Mouse (Mus musculus): ENCODE data around the gene Shisa8. TPM values are rescaled to one million over a fixed set of nuclear protein-coding genes. Genes with fewer than 3 reads are reported as not detected.
"Not testable (repeated sequence)": the region's sequence is repeated elsewhere in the genome, so short reads cannot be mapped to it uniquely, and the experiment has no call there.

The Shisa8 gene
- 65.4 and 69.9 TPM in 2 replicates for polyA plus RNA-seq (2012; rRNA removed)

DNA sequence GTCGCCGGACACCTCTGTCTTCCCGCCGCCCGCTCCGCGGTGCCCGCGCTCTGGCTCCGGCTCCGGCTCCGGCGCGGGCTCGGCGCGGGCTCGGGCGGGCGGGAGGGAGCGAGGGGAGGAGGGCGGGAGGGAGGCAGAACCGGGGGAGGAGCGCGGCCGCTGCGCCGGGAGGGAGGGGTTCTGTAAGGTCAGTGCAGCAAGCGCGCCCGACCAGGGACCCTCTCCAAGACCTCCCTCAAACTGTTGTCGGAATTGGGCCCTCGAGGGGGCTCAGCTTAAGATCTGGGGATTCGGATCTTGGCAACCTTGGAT lies at the start of gene Shisa8:
Gene Shisa8 (minus strand): TSS at position 64 of the 312 bp plus-strand sequence.
- Histone ChIP-seq H3K27me3 (ENCODE audit: control insufficient read depth, insufficient read depth, low read length) (no peaks in the 10 kb centered on the region), H3K27ac (ENCODE audit: insufficient read depth, low read length) (peak within 1 kb of the TSS; percentile 89), H3K4me3 (replicated peaks; ENCODE audit: insufficient read depth, low read depth, low read length) (peak within 1 kb of the TSS; percentile 92), H3K4me1 (ENCODE audit: control insufficient read depth, insufficient read depth, low read length) (peaks cover 42% of the 10 kb centered on the region)
- WGBS: under 1% methylated on average over 25 of the region's 34 CpGs
- TF ChIP-seq CTCF (IDR thresholded peaks at IDR 0.05; ENCODE audit: borderline replicate concordance, insufficient read depth, low read depth, low read length) (no peak), POLR2A (IDR thresholded peaks at IDR 0.05; ENCODE audit: borderline replicate concordance, insufficient read depth, low read length) (no peak)
- peak; percentile 73 to 76 for DNase-seq

DNA sequence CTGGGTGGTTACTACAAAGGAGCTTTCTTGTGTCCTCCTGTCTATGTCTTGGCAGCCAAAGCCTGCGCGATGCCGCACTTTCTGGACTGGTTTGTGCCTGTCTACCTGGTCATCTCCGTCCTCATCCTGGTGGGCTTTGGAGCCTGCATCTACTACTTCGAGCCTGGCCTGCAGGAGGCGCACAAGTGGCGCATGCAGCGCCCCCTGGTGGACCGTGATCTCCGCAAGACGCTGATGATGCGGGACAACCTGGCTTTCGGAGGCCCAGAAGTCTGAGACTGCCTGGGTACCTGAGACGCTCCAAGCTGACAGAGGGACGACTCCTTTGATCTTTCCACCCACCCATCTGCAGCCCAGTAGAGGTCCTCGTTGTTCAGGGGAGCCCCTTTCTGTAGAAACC lies 46.9 kb upstream of the Shisa8 start:
- Histone ChIP-seq H3K4me1 (ENCODE audit: control insufficient read depth, insufficient read depth, low read length) (0 out of 2 replicates have a peak, but pooled peaks cover 11% of the 10 kb centered on the region), H3K4me3 (replicated peaks; ENCODE audit: insufficient read depth, low read depth, low read length) (no peak overlapping the region), H3K27ac (ENCODE audit: insufficient read depth, low read length) (no peak overlapping the region), H3K27me3 (ENCODE audit: control insufficient read depth, insufficient read depth, low read length) (no peaks in the 10 kb centered on the region)
- WGBS: 16% methylated on average over 16 of the region's 16 CpGs
- TF ChIP-seq POLR2A (IDR thresholded peaks at IDR 0.05; ENCODE audit: borderline replicate concordance, insufficient read depth, low read length): no peak
- peak; percentile 96 for TF ChIP-seq CTCF (IDR thresholded peaks at IDR 0.05; ENCODE audit: borderline replicate concordance, insufficient read depth, low read depth, low read length)
- peak; percentile 58 to 73 for DNase-seq

DNA sequence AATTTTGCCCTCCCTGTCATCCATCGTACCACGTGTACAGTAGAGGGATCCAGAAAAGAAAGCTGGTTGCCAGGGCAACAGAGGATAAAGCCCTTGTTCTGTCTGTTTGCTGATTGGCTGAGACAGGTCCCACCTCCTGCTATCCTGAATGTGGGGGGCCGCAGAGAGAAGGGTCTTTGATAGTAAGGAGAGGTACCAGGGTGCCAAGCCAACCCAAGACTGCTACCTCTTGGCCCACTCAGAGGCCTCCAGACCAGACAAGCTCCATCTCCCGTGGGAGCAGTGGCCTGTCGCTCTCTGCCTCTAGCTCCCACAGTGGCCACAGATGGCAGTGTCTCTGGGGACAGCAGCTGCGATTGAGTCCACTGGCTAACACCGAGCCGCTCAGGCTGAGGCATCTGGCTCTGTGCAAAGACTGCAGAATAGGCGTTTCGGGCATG lies 43.3 kb upstream of the Shisa8 start:
- peak; percentile 77 to 85 for DNase-seq
- H3K27ac ChIP-seq (ENCODE audit: insufficient read depth, low read length): peak overlapping the region; percentile 38; the same call in 1 of the 2 replicates
- 0 out of 2 replicates have a peak, but pooled peaks cover 11% of the 10 kb centered on the region for H3K4me1 ChIP-seq (ENCODE audit: control insufficient read depth, insufficient read depth, low read length)
- H3K27me3 ChIP-seq (ENCODE audit: control insufficient read depth, insufficient read depth, low read length): no peaks in the 10 kb centered on the region
- WGBS: 12% methylated on average over 10 of the region's 10 CpGs
- peak overlapping the region; percentile 58 for H3K4me3 ChIP-seq (replicated peaks; ENCODE audit: insufficient read depth, low read depth, low read length)
- TF ChIP-seq POLR2A (IDR thresholded peaks at IDR 0.05; ENCODE audit: borderline replicate concordance, insufficient read depth, low read length): no peak
- TF ChIP-seq CTCF (IDR thresholded peaks at IDR 0.05; ENCODE audit: borderline replicate concordance, insufficient read depth, low read depth, low read length): no peak; the same call in 1 of the 2 replicates

DNA sequence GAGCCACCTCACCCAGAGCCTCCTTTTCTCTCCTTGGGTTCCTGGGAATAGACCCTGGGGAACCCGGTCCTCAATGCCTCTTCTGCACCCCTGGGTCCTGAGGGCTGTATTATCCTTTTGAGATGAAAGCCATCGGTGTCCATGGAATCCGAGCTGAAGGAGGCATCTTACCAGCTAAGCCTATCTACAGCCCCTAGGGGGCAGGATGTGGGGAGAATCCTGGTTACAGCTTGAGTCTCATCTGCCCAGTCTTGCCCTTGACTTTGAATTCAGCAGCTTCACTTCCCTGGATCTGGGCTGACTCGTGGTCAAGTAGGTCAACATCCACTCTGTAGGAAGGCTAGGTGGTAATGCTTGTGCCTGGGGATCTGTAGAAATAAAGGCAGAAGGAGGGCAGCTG lies 42.6 kb upstream of the Shisa8 start:
- WGBS: 35% methylated on average over 4 of the region's 4 CpGs
- no peak overlapping the region for H3K4me3 ChIP-seq (replicated peaks; ENCODE audit: insufficient read depth, low read depth, low read length)
- DNase-seq: peak in 1 of 2 experiments; percentile 35

DNA sequence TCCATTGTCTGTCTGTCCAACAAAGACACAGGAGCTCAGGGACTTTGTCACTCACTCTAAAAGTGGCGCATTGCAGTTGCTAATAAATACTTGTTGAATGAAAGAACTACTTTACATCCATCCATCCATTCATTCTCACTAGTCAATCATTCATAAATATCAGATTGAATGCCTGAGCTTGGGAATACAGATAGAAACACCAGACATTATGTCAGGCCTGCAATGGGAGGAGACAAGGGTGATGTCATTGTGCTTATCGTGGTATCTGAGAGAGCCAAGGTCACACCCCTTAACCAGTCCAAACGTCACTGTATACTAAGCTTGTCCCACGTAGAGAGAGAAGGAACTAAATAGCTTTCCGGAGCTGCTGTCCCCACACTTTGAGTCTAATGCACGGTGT lies 39.5 kb upstream of the Shisa8 start, which contains the start of gene 1500009C09Rik:
Gene 1500009C09Rik (plus strand): TSS at position 301 of the 400 bp plus-strand sequence.
- Histone ChIP-seq H3K27ac (ENCODE audit: insufficient read depth, low read length) (no peak within 1 kb of the TSS), H3K4me3 (replicated peaks; ENCODE audit: insufficient read depth, low read depth, low read length) (no peak within 1 kb of the TSS), H3K27me3 (ENCODE audit: control insufficient read depth, insufficient read depth, low read length) (no peaks in the 10 kb centered on the region), H3K4me1 (ENCODE audit: control insufficient read depth, insufficient read depth, low read length) (0 out of 2 replicates have a peak, but pooled peaks cover 11% of the 10 kb centered on the region)
- 92% methylated on average over 6 of the region's 6 CpGs for WGBS
- DNase-seq: no peak
- no peak for TF ChIP-seq CTCF (IDR thresholded peaks at IDR 0.05; ENCODE audit: borderline replicate concordance, insufficient read depth, low read depth, low read length)
- TF ChIP-seq POLR2A (IDR thresholded peaks at IDR 0.05; ENCODE audit: borderline replicate concordance, insufficient read depth, low read length): no peak

More for the DNA sequence above, 42.6 kb upstream of the Shisa8 start:
- Histone ChIP-seq H3K27ac (ENCODE audit: insufficient read depth, low read length) (peak overlapping the region; percentile 38), H3K4me1 (ENCODE audit: control insufficient read depth, insufficient read depth, low read length) (0 out of 2 replicates have a peak, but pooled peaks cover 11% of the 10 kb centered on the region), H3K27me3 (ENCODE audit: control insufficient read depth, insufficient read depth, low read length) (no peaks in the 10 kb centered on the region)
- TF ChIP-seq CTCF (IDR thresholded peaks at IDR 0.05; ENCODE audit: borderline replicate concordance, insufficient read depth, low read depth, low read length) (peak; percentile 34; the same call in 1 of the 2 replicates), POLR2A (IDR thresholded peaks at IDR 0.05; ENCODE audit: borderline replicate concordance, insufficient read depth, low read length) (no peak)

DNA sequence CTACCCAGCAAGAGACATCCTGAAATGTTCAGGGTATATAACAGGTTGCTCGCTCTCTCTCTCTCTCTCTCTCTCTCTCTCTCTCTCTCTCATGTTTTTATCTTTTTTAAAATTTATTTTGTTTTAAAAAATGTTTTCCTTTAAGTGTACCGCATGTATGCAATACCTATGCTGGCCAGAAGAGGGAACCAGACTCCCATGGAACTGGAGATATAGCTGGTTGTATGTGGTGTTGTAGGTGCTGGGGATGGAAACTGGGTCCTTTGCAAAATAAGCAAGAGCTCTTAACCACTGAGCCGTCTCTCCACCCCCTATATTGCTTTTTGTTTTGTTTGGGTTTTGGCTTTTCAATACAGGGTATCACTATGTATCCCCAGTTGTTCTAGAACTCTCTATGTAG lies 39.0 kb upstream of the Shisa8 start:
- peak; percentile 13; the same call in 1 of the 2 replicates for TF ChIP-seq CTCF (IDR thresholded peaks at IDR 0.05; ENCODE audit: borderline replicate concordance, insufficient read depth, low read depth, low read length)
- no peak for TF ChIP-seq POLR2A (IDR thresholded peaks at IDR 0.05; ENCODE audit: borderline replicate concordance, insufficient read depth, low read length)
- H3K27me3 ChIP-seq (ENCODE audit: control insufficient read depth, insufficient read depth, low read length): no peaks in the 10 kb centered on the region
- H3K27ac ChIP-seq (ENCODE audit: insufficient read depth, low read length): no peak overlapping the region
- no peak overlapping the region for H3K4me3 ChIP-seq (replicated peaks; ENCODE audit: insufficient read depth, low read depth, low read length)
- WGBS: 98% methylated on average over 3 of the region's 3 CpGs
- 0 out of 2 replicates have a peak, but pooled peaks cover 11% of the 10 kb centered on the region for H3K4me1 ChIP-seq (ENCODE audit: control insufficient read depth, insufficient read depth, low read length)
- DNase-seq: no peak

DNA sequence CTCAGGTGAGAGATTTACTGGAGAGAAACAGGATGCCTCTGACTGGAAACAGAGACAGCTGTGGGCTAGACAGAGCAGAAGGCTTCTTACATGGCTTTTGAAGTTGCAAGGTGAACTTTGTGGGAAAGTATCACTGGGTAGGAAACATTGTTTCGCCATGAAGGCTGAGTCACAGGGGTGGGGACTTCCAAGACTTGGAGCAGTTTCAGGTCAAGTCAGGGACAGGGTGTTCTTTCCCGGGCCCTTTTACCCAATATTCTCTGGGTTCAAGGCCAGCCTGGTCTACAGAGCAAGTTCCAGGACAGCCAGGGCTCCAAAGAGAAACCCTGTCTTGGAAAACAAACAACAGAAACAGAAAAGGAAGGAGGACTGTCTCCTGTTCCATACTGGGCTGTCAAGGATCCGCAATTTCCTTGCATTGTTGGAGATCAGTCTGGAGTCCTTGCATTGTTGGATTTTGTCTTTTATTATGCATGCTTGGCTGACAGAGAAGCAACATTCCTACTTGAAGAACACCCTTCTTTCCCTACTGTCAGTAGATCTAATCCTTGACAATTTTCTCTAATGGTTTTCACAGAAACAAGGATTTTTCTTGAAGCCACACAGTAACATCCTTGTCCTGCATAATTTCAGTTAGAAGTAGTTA lies 34.6 kb upstream of the Shisa8 start:
- WGBS: 84% methylated on average over 3 of the region's 3 CpGs
- TF ChIP-seq POLR2A (IDR thresholded peaks at IDR 0.05; ENCODE audit: borderline replicate concordance, insufficient read depth, low read length): no peak
- no peak for TF ChIP-seq CTCF (IDR thresholded peaks at IDR 0.05; ENCODE audit: borderline replicate concordance, insufficient read depth, low read depth, low read length)
- Histone ChIP-seq H3K4me3 (replicated peaks; ENCODE audit: insufficient read depth, low read depth, low read length) (no peak overlapping the region), H3K27ac (ENCODE audit: insufficient read depth, low read length) (no peak overlapping the region), H3K27me3 (ENCODE audit: control insufficient read depth, insufficient read depth, low read length) (no peaks in the 10 kb centered on the region), H3K4me1 (ENCODE audit: control insufficient read depth, insufficient read depth, low read length) (no peaks in the 10 kb centered on the region)
- DNase-seq: no peak

DNA sequence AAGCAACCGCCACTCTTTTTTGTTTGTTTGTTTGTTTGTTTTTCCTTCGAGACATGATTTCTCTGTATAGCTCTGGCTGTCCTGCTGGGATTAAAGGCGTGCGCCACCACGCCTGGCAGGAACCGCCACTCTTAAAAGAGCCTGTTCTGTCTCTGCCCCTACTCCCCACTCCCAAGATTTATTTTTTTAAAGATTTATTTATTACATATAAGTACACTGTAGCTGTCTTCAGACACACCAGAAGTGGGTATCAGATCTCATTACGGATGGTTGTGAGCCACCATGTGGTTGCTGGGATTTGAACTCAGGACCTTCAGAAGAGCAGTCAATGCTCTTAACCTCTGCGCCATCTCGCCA lies 32.2 kb upstream of the Shisa8 start:
- peak overlapping the region; percentile 36 for H3K4me3 ChIP-seq (replicated peaks; ENCODE audit: insufficient read depth, low read depth, low read length)
- not testable (repeated sequence) for H3K4me1 ChIP-seq (ENCODE audit: control insufficient read depth, insufficient read depth, low read length); H3K27me3 ChIP-seq (ENCODE audit: control insufficient read depth, insufficient read depth, low read length); DNase-seq; H3K27ac ChIP-seq (ENCODE audit: insufficient read depth, low read length)
- 21% methylated on average over 9 of the region's 9 CpGs for WGBS

All from cerebellum, adult 2 months (tissue).